Mouse (Mus musculus): ENCODE results near the gene Smad3. TPM values are rescaled to one million over a fixed set of nuclear protein-coding genes. Genes with fewer than 3 reads are reported as not detected.

The Smad3 gene
- total and polyA plus RNA-seq, 3 experiments: 7.5 to 10.2 TPM; not detected in 1

DNA sequence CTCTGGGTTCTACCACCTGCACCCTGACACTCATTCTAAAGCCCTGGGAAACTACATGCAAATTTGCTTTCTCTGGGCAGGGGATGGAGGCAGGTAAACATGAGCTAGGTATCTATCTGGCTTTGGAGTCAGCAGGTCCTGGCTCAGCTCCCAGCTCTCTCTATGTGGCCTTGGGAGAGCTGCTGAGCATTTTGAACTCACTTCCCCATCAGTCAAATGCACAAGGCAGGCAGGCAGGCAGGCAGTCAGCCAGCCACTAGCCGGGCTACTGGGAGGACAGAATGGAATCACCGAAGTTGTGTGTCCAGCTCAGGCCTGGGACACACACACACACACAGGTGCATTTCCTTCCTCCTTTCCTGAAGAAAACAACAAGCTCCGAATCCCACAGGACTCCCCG is 58.6 kb downstream of the Smad3 start:
- peaks cover 0 to 25% of the 10 kb centered on the region in 2 experiments; a peak in 2 of 4 replicates for H3K36me3 ChIP-seq (ENCODE audit: control insufficient read depth in 1 of 2, insufficient read depth in 2 of 2, low read length in 2 of 2)
- no peaks in the 10 kb centered on the region for H3K79me2 ChIP-seq (ENCODE audit: control insufficient read depth, insufficient read depth, low read length, poor library complexity)
- H3K9me3 ChIP-seq (replicated peaks; ENCODE audit: insufficient read depth, low read length): no peaks in the 10 kb centered on the region
- no peak overlapping the region for H3K9ac ChIP-seq (ENCODE audit: control insufficient read depth, low read depth, low read length, poor library complexity, severe bottlenecking)
- peaks cover 12 to 41% of the 10 kb centered on the region in 2 experiments for H3K4me1 ChIP-seq (ENCODE audit: control insufficient read depth in 1 of 2, insufficient read depth in 2 of 2, low read length in 2 of 2)
- H3K27me3 ChIP-seq (ENCODE audit: control insufficient read depth in 1 of 2, insufficient read depth in 2 of 2, low read length in 2 of 2): no peaks in the 10 kb centered on the region
- H3K27ac ChIP-seq (ENCODE audit: control insufficient read depth, low read depth, low read length): no peak overlapping the region
- no peak overlapping the region for H3K4me3 ChIP-seq (ENCODE audit: control insufficient read depth in 1 of 2, insufficient read depth in 1 of 2, low read depth in 2 of 2, low read length in 2 of 2)
- DNase-seq (ENCODE audit: low read depth, low spot score): peak; percentile 52
- TF ChIP-seq E2F4 (IDR thresholded peaks at IDR 0.05; ENCODE audit: borderline replicate concordance, low read depth, low read length): no peak
- TF ChIP-seq ZMIZ1 (IDR thresholded peaks at IDR 0.05; ENCODE audit: low read depth, low read length): no peak
- no peak for TF ChIP-seq MYC (IDR thresholded peaks at IDR 0.05; ENCODE audit: low read depth, low read length)
- no peak for TF ChIP-seq USF1 (IDR thresholded peaks at IDR 0.05; ENCODE audit: low read depth, low read length)
- TF ChIP-seq CHD1 (IDR thresholded peaks at IDR 0.05; ENCODE audit: low read depth, low read length): no peak
- no peak for TF ChIP-seq ZC3H11A (IDR thresholded peaks at IDR 0.05; ENCODE audit: low read depth, low read length)
- no peak for TF ChIP-seq TBP (IDR thresholded peaks at IDR 0.05; ENCODE audit: low read depth, low read length)
- no peak for TF ChIP-seq JUND (IDR thresholded peaks at IDR 0.05; ENCODE audit: low read depth, low read length)
- no peak for TF ChIP-seq MAFK (IDR thresholded peaks at IDR 0.05; ENCODE audit: borderline replicate concordance, low read depth, low read length)
- no peak for TF ChIP-seq NELFE (IDR thresholded peaks at IDR 0.05; ENCODE audit: low read depth, low read length)
- TF ChIP-seq MEF2A (IDR thresholded peaks at IDR 0.05; ENCODE audit: extremely low read depth, insufficient replicate concordance, low read depth, low read length, poor library complexity, severe bottlenecking): no peak
- TF ChIP-seq MYB (IDR thresholded peaks at IDR 0.05; ENCODE audit: low read depth, low read length): no peak
- no peak for TF ChIP-seq MXI1 (IDR thresholded peaks at IDR 0.05; ENCODE audit: low read depth, low read length)
- no peak for TF ChIP-seq EP300 (IDR thresholded peaks at IDR 0.05; ENCODE audit: low read depth in 1 of 2, low read length in 2 of 2)
- TF ChIP-seq SMC3 (IDR thresholded peaks at IDR 0.05; ENCODE audit: low read depth, low read length): no peak
- no peak for TF ChIP-seq KAT2A (conservative IDR thresholded peaks at IDR 0.05; ENCODE audit: low read depth, low read length)
- no peak for TF ChIP-seq ETS1 (IDR thresholded peaks at IDR 0.05; ENCODE audit: low read depth, low read length)

DNA sequence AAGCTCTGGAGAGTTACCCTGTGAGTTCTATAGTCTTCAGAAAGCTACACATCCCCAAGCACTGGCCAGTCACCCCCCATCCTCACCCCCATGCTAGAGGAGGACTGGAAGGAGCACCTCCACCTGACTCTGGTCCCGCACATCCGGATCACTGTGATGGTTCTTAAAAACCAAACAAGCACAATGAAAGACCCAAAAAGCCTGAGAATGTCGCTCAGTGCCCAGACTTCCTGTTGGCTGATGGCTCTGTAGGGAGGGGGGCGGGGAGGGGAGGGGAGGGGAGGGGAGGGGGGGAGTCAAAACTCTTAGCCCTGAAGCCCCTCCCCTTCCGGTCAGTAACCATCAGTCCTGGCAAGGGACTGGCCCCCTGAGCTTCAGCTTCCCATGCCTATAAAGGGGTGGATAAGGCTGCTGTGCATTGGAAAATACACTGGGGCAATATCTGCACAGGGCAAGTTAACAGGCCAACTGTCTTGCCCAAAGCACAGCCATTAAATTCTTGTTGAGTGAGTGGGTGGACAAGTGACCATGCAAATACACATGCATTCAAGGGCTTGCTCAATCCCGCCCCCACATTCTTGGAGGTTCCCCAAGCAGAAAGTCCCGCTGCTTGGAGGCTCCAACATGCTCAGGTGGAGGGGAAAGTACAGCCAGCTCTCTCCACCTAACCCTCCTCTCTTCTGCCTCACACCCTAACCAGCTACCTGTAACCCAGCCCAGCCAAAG is 59.3 kb downstream of the Smad3 start:
- Histone ChIP-seq H3K36me3 (ENCODE audit: control insufficient read depth in 1 of 2, insufficient read depth in 2 of 2, low read length in 2 of 2) (peaks cover 0 to 25% of the 10 kb centered on the region in 2 experiments; a peak in 2 of 4 replicates), H3K9ac (ENCODE audit: control insufficient read depth, low read depth, low read length, poor library complexity, severe bottlenecking) (no peak overlapping the region; the same call in none of the 2 replicates), H3K9me3 (replicated peaks; ENCODE audit: insufficient read depth, low read length) (no peaks in the 10 kb centered on the region), H3K4me3 (ENCODE audit: control insufficient read depth in 1 of 2, insufficient read depth in 1 of 2, low read depth in 2 of 2, low read length in 2 of 2) (no peak overlapping the region), H3K27me3 (ENCODE audit: control insufficient read depth in 1 of 2, insufficient read depth in 2 of 2, low read length in 2 of 2) (no peaks in the 10 kb centered on the region), H3K4me1 (ENCODE audit: control insufficient read depth in 1 of 2, insufficient read depth in 2 of 2, low read length in 2 of 2) (peaks cover 12 to 41% of the 10 kb centered on the region in 2 experiments), H3K27ac (ENCODE audit: control insufficient read depth, low read depth, low read length) (no peak overlapping the region), H3K79me2 (ENCODE audit: control insufficient read depth, insufficient read depth, low read length, poor library complexity) (no peaks in the 10 kb centered on the region)
- TF ChIP-seq POLR2AphosphoS5 (IDR thresholded peaks at IDR 0.05; ENCODE audit: borderline replicate concordance, low read depth, low read length) (no peak), POLR2A (IDR thresholded peaks at IDR 0.05; ENCODE audit: control insufficient read depth in 1 of 2, insufficient read depth in 1 of 2, low read depth in 1 of 2, low read length in 2 of 2, poor library complexity in 1 of 2) (no peak), HCFC1 (IDR thresholded peaks at IDR 0.05; ENCODE audit: low read depth, low read length) (no peak), ZMIZ1 (IDR thresholded peaks at IDR 0.05; ENCODE audit: low read depth, low read length) (no peak), MAFK (IDR thresholded peaks at IDR 0.05; ENCODE audit: borderline replicate concordance, low read depth, low read length) (no peak), CHD2 (IDR thresholded peaks at IDR 0.05; ENCODE audit: low read length) (no peak), RCOR1 (IDR thresholded peaks at IDR 0.05; ENCODE audit: low read depth, low read length) (no peak), JUND (IDR thresholded peaks at IDR 0.05; ENCODE audit: low read depth, low read length) (no peak), SIN3A (IDR thresholded peaks at IDR 0.05; ENCODE audit: low read length) (no peak), BHLHE40 (IDR thresholded peaks at IDR 0.05; ENCODE audit: borderline replicate concordance, low read depth, low read length) (no peak), NELFE (IDR thresholded peaks at IDR 0.05; ENCODE audit: low read depth, low read length) (no peak), USF1 (IDR thresholded peaks at IDR 0.05; ENCODE audit: low read depth, low read length) (no peak), MYB (IDR thresholded peaks at IDR 0.05; ENCODE audit: low read depth, low read length) (no peak)
- DNase-seq (ENCODE audit: low read depth, low spot score): no peak
